Mouse (Mus musculus) myocyte (in vitro differentiated cells): ENCODE measurements around the gene Tspan17. TPM values are rescaled to one million over a fixed set of nuclear protein-coding genes. Genes with fewer than 3 reads are reported as not detected.

Experiments used
- H3K27me3 ChIP-seq: one replicate; pipeline ENCODE4 v1.6.1; 2011; ENCODE audit not compliant: control insufficient read depth, insufficient read depth, insufficient read length
- H3K36me3 ChIP-seq: one replicate; pipeline ENCODE4 v1.6.1; 2011; ENCODE audit not compliant: control insufficient read depth, insufficient read depth
- H3K4me2 ChIP-seq: one replicate; pipeline ENCODE4 v1.6.1; 2011; ENCODE audit warnings: low read depth, control low read depth
- H3K4me3 ChIP-seq: one replicate; pipeline ENCODE4 v1.5.1; 2011; ENCODE audit warnings: mild to moderate bottlenecking, control low read depth, moderate library complexity
- H3K79me2 ChIP-seq: one replicate; pipeline ENCODE4 v1.6.1; 2011; ENCODE audit not compliant: control insufficient read depth, insufficient read depth
- H3ac ChIP-seq: one replicate; pipeline ENCODE4 v1.6.1; 2011; ENCODE audit not compliant: control insufficient read depth, insufficient read length
- CEBPB ChIP-seq: IDR thresholded peaks from 2 replicates; pipeline ENCODE4 v1.6.1; 2011; ENCODE audit warnings: mild to moderate bottlenecking, moderate library complexity; ENCODE audit not compliant: poor library complexity, insufficient read depth, severe bottlenecking
- E2F4 ChIP-seq: IDR thresholded peaks from one replicate; pipeline ENCODE4 v1.6.1; 2011; ENCODE audit warnings: mild to moderate bottlenecking, control low read depth, moderate library complexity; ENCODE audit not compliant: insufficient read depth
- MAX ChIP-seq: IDR thresholded peaks from one replicate; pipeline ENCODE4 v1.6.1; 2011; ENCODE audit warnings: low read depth, mild to moderate bottlenecking, control low read depth
- MYOD1 ChIP-seq, 3 experiments: IDR thresholded peaks; one replicate each; pipeline ENCODE4 v1.6.1; 2011; ENCODE audit warnings: control low read depth in 2 of 3, low read depth in 2 of 3, mild to moderate bottlenecking in 2 of 3, moderate library complexity in 1 of 3; ENCODE audit not compliant: insufficient read length in 2 of 3, control insufficient read depth in 1 of 3
- MYOG ChIP-seq, 3 experiments: IDR thresholded peaks; one replicate each; pipeline ENCODE4 v1.6.1; 2011; ENCODE audit warnings: control low read depth in 2 of 3, low read depth in 2 of 3, mild to moderate bottlenecking in 2 of 3; ENCODE audit not compliant: insufficient read length in 2 of 3, control insufficient read depth in 1 of 3, insufficient read depth in 1 of 3
- POLR2A ChIP-seq: IDR thresholded peaks from one replicate; pipeline ENCODE4 v1.6.1; 2011; ENCODE audit warnings: low read depth, mild to moderate bottlenecking, control low read depth, moderate library complexity; ENCODE audit not compliant: insufficient read length
- POLR2AphosphoS2 ChIP-seq: IDR thresholded peaks from one replicate; pipeline ENCODE4 v1.6.1; 2011; ENCODE audit warnings: low read depth, control low read depth; ENCODE audit not compliant: insufficient read length
- REST ChIP-seq: IDR thresholded peaks from one replicate; pipeline ENCODE4 v1.6.1; 2011; ENCODE audit warnings: mild to moderate bottlenecking, control low read depth, moderate library complexity; ENCODE audit not compliant: insufficient read depth, insufficient read length
- SRF ChIP-seq: IDR thresholded peaks from one replicate; pipeline ENCODE4 v1.6.1; 2011; ENCODE audit warnings: low read depth; ENCODE audit not compliant: control insufficient read depth, insufficient read length
- TCF12 ChIP-seq: IDR thresholded peaks from one replicate; pipeline ENCODE4 v1.6.1; 2011; ENCODE audit warnings: mild to moderate bottlenecking, control low read depth; ENCODE audit not compliant: poor library complexity, insufficient read depth, severe bottlenecking
- TCF3 ChIP-seq: IDR thresholded peaks from one replicate; pipeline ENCODE4 v1.6.1; 2011; ENCODE audit warnings: low read depth, control low read depth; ENCODE audit not compliant: insufficient read length
- USF1 ChIP-seq: IDR thresholded peaks from one replicate; pipeline ENCODE4 v1.6.1; 2011; ENCODE audit warnings: low read depth, mild to moderate bottlenecking, control low read depth, moderate library complexity
- polyA plus RNA-seq: library from polyadenylated mRNA; unstranded; fragments of >200 nt; fragmentation: generic; extraction: Trizol; gene quantifications from one replicate; pipeline ENCODE4 v1.2.1, GENCODE M21; 2012; ENCODE audit warnings: missing spikeins

Gene Tspan17
- polyA plus RNA-seq, 1 experiment, result 65.3 TPM

- no peak overlapping the region for H3K4me3 ChIP-seq
- peak overlapping the region; percentile 75 for H3K4me2 ChIP-seq
- no peak overlapping the region for H3ac ChIP-seq
- peak in 2 of 3 experiments; percentile 64 to 82 for TF ChIP-seq MYOD1 (IDR thresholded peaks at IDR 0.05; ENCODE audit: control insufficient read depth in 1 of 3, insufficient read length in 2 of 3, low read depth in 2 of 3)
- no peak for TF ChIP-seq POLR2AphosphoS2
- no peak for TF ChIP-seq TCF3
- TF ChIP-seq MYOG (IDR thresholded peaks at IDR 0.05; ENCODE audit: control insufficient read depth in 1 of 3, insufficient read depth in 1 of 3, insufficient read length in 2 of 3, low read depth in 2 of 3), result peak; percentile 35 to 88 (median 60)
- no peaks in the 10 kb centered on the region for H3K79me2 ChIP-seq
- H3K27me3 ChIP-seq, result peaks cover 8% of the 10 kb centered on the region
- no peaks in the 10 kb centered on the region for H3K36me3 ChIP-seq
Measured at GRCm38 (mm10) chr13:54754169-54755080, 34.8 kb upstream of the Tspan17 start.

DNA sequence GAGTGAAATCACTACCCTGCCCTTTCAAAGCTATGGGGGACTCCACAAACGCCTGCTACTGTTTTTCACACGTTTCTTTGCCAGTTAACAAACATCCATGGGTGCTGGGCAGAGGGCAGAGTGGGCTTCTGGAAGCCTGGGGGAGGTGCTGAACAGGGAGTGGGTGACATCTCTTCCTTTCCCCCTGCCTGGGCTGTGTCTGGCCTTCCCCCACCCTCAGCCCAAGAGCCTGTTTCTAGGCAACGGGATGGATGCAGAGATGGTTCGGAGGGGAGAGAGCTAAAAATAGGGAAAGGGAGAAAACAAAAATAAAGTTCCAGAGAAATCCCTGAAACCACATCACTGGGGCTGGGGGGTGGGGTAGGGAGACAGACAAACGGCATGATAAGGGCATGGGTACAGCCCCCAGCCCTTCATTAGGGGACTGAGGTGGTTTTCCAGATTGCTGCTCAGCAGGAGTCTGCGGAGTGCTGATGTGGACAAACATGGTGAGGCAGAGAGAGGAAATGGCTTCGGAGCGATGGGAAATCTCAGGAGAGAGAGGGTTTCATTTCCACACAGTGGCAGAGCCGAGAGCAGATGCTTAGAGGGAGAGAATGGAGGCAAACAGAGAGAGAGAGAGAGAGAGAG lies 33.9 kb upstream of the Tspan17 start:
- peaks cover 10% of the 10 kb centered on the region for H3K27me3 ChIP-seq
- no peaks in the 10 kb centered on the region for H3K79me2 ChIP-seq
- H3K4me2 ChIP-seq, result no peak overlapping the region
- H3K36me3 ChIP-seq, result no peaks in the 10 kb centered on the region
- TF ChIP-seq MYOG (IDR thresholded peaks at IDR 0.05; ENCODE audit: control insufficient read depth in 1 of 3, insufficient read depth in 1 of 3, insufficient read length in 2 of 3, low read depth in 2 of 3), result no peak
- TF ChIP-seq E2F4, result no peak
- no peak for TF ChIP-seq POLR2A
- no peak for TF ChIP-seq MAX
- H3ac ChIP-seq, result no peak overlapping the region
- H3K4me3 ChIP-seq, result no peak overlapping the region

GRCm38 (mm10) chr13:54756156-54756712 lies 32.9 kb upstream of the Tspan17 start:
- Histone ChIP-seq H3K79me2 (no peaks in the 10 kb centered on the region), H3K27me3 (peaks cover 15% of the 10 kb centered on the region), H3K4me2 (no peak overlapping the region), H3K4me3 (no peak overlapping the region), H3K36me3 (no peaks in the 10 kb centered on the region), H3ac (no peak overlapping the region)
- TF ChIP-seq E2F4 (no peak), POLR2AphosphoS2 (no peak), SRF (no peak), POLR2A (no peak)

DNA sequence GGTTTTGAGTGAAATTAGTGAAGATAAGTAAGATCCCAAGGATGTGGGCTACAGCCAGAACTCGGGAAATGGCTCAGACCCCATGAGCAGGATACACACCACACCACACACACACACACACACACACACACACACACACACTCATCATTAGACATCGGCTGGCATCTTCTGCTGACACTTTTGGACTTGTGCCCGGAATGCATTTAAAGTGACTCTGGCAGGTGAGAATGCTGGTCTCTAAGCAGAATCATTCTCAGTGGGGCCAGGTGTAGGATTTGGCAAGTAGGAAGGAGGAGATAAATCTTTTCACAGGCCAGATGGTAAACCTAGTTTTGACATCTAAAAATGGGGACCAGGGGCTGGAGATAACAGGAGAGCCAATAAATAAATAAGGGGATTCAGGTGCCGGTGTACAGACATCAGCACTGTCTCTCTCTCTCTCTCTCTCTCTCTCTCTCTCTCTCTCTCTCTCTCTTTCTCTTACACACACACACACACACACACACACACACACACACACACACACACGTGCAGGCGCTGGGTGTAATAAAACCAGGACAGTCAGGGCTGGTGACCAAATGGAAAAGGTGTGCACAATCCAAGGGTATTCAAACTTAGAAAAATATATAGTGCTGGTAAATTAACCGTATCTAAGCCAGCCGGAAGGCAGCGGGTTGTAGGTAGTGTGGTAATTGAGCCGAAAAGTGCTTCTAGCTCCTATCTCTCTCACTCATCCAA lies 31.9 kb upstream of the Tspan17 start:
- Histone ChIP-seq H3ac (no peak overlapping the region), H3K4me2 (peak overlapping the region; percentile 77), H3K36me3 (no peaks in the 10 kb centered on the region), H3K4me3 (peak overlapping the region; percentile 1), H3K27me3 (peaks cover 23% of the 10 kb centered on the region), H3K79me2 (no peaks in the 10 kb centered on the region)
- TF ChIP-seq MYOG (IDR thresholded peaks at IDR 0.05; ENCODE audit: control insufficient read depth in 1 of 3, insufficient read depth in 1 of 3, insufficient read length in 2 of 3, low read depth in 2 of 3) (no peak), MYOD1 (IDR thresholded peaks at IDR 0.05; ENCODE audit: control insufficient read depth in 1 of 3, insufficient read length in 2 of 3, low read depth in 2 of 3) (peak in 1 of 3 experiments; percentile 17)

DNA sequence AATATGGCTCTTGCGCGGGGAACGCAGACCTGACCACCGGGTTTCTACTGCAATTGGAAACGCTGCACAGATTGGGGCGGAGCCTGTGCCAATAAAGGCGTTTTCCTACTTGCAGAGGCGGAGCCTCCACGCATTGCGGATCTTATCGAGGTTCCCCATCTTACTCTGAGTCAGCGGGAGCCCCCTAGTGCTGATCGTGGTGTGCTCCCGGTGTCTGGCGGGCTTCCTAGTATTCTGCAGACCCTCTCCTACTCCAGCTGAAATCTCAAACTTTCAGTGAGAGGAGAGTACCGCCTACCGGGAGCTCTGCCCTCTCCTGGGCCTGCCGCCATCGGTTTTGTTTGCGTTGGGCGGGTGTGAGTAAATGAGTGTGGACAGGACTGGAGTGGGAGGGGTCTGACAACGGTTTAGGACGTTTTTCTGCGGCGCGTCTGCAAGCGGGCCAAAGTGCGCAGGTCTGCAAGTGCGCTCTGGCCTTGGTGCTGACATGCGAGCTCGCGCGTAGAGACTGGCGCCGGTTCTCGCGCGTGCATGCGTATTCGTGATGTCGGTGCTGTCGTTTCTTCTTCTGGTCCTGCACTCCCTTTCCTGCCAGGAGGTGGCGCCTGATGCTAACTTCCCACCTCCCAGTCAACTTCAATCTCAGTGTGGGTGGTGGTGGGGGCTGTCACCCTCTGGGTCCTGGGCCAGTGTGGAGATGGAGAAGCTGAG lies 31.0 kb upstream of the Tspan17 start:
- no peak overlapping the region for H3ac ChIP-seq

More for the DNA sequence above, 31.0 kb upstream of the Tspan17 start:
- Histone ChIP-seq H3K27me3 (peaks cover 29% of the 10 kb centered on the region), H3K4me3 (peak overlapping the region; percentile 1), H3K36me3 (no peaks in the 10 kb centered on the region), H3K4me2 (peak overlapping the region; percentile 77), H3K79me2 (no peaks in the 10 kb centered on the region)
- TF ChIP-seq POLR2AphosphoS2 (no peak), POLR2A (no peak), E2F4 (no peak), CEBPB (no peak), USF1 (no peak), TCF12 (no peak), MYOG (IDR thresholded peaks at IDR 0.05; ENCODE audit: control insufficient read depth in 1 of 3, insufficient read depth in 1 of 3, insufficient read length in 2 of 3, low read depth in 2 of 3) (no peak), REST (peak; percentile 97), SRF (peak; percentile 58), TCF3 (no peak), MAX (no peak)
